Mouse (Mus musculus): ENCODE results near the gene Ubqlnl. TPM values are rescaled to one million over a fixed set of nuclear protein-coding genes. Genes with fewer than 3 reads are reported as not detected.

Gene Ubqlnl
- not detected in 2 replicates for polyA plus RNA-seq (2012; rRNA removed)

DNA sequence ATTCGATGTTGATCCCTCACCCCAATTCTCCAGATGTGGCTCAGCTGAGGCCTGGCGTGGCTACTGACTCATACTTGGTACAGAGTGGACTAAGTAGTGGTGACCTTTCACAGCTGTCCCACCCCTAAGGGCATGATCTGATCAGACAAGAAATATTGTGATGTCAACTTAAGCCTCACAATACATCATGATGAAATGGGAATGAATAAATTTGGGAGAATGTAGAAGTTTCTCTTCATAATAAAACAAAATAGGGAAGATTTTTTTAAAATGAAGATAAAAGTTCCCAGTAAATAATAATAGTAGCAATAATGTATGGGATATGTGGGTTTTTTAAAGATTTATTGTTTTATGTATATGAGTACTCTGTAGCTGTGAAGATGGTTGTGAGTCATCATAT, at the start of gene Ubqlnl:
Gene Ubqlnl, minus strand, starts transcription at position 101 of the 400 bp plus-strand sequence.

DNA sequence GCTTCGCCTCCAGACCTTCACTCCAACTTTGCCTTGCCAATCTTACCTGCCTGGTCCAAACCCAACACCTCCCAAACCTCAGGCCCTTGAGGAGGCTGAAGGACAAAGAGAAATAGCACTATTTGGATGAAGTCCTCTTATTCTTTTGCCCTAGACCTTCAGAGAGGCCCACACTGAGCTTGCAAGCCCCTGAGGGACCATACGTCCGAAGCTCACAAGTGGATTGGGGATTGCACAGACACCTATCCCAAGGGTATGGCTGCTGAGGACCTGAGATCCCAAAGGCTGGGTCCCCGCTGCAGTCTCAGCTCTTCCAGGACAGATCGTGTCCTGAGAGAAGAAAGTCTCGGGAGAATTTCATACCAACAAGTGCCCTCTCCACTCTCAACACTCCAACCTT, 45.5 kb upstream of the Ubqlnl start, which contains the start of gene Olfr649:
Gene Olfr649, minus strand, starts transcription at position 101 of the 400 bp plus-strand sequence.

GRCm38 (mm10) chr7:104183292-104183691, 32.9 kb upstream of the Ubqlnl start, which contains the start of gene Olfr648:
Gene Olfr648, minus strand, starts transcription at chr7:104183392.

GRCm38 (mm10) chr7:104143179-104143578, 7.2 kb downstream of the Ubqlnl start, which contains the start of gene Ubqln3:
Gene Ubqln3, minus strand, starts transcription at chr7:104143279.

GRCm38 (mm10) chr7:104137305-104137704, 13.1 kb downstream of the Ubqlnl start, which contains the start of gene Olfr643:
Gene Olfr643, minus strand, starts transcription at chr7:104137405.

GRCm38 (mm10) chr7:104129726-104130125, 20.6 kb downstream of the Ubqlnl start, which contains the start of gene Ubqln5:
Gene Ubqln5, minus strand, starts transcription at chr7:104129826.

DNA sequence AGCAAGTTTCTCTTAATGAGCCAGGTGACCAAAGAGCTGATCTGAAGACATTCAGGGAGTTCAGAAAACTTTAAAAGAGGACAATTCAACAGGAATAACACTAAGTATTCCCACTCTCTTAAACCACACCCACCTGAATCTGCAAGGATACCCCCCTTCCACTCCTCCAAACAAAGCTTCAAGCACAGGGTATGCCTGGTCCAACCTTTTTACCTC, 45.7 kb downstream of the Ubqlnl start, which contains the start of gene Olfr646:
Gene Olfr646, plus strand, starts transcription at position 117 of the 216 bp plus-strand sequence.

Other genes with a start within 250 kb of the Ubqlnl start
- not detected in 2 replicates for gene Olfr65, start 247.1 kb downstream of the Ubqlnl start, polyA plus RNA-seq (2012; rRNA removed)
- gene Olfr631, start 221.7 kb downstream of the Ubqlnl start, polyA plus RNA-seq (2012; rRNA removed): 0.23 and 0.30 TPM in 2 replicates
- gene Olfr632, start 216.2 kb downstream of the Ubqlnl start, polyA plus RNA-seq (2012; rRNA removed): 0.49 and 0.53 TPM in 2 replicates
- 0.01 TPM in 1 of 2 replicates, not detected in the other for gene Olfr633, start 206.1 kb downstream of the Ubqlnl start, polyA plus RNA-seq (2012; rRNA removed)
- 0.01 TPM in 1 of 2 replicates, not detected in the other for gene Olfr635, start 179.4 kb downstream of the Ubqlnl start, polyA plus RNA-seq (2012; rRNA removed)
- gene Olfr638, start 151.8 kb downstream of the Ubqlnl start, polyA plus RNA-seq (2012; rRNA removed): 0.04 TPM in 1 of 2 replicates, not detected in the other
- gene Olfr639, start 133.3 kb downstream of the Ubqlnl start, polyA plus RNA-seq (2012; rRNA removed): not detected in 2 replicates
- not detected in 2 replicates for gene Olfr640, start 125.0 kb downstream of the Ubqlnl start, polyA plus RNA-seq (2012; rRNA removed)
- not detected in 2 replicates for gene Olfr641, start 115.1 kb downstream of the Ubqlnl start, polyA plus RNA-seq (2012; rRNA removed)
- not detected in 2 replicates for gene Olfr642, start 97.9 kb downstream of the Ubqlnl start, polyA plus RNA-seq (2012; rRNA removed)
- gene 4930516K23Rik, start 89.1 kb downstream of the Ubqlnl start, polyA plus RNA-seq (2012; rRNA removed): not detected in 2 replicates
- gene Olfr644, start 78.7 kb downstream of the Ubqlnl start, polyA plus RNA-seq (2012; rRNA removed): not detected in 2 replicates
- not detected in 2 replicates for gene Olfr645, start 65.1 kb downstream of the Ubqlnl start, polyA plus RNA-seq (2012; rRNA removed)
- not detected in 2 replicates for gene Olfr646, start 45.7 kb downstream of the Ubqlnl start, polyA plus RNA-seq (2012; rRNA removed)
- not detected in 2 replicates for gene Ubqln5, start 20.7 kb downstream of the Ubqlnl start, polyA plus RNA-seq (2012; rRNA removed)
- gene Olfr643, start 13.2 kb downstream of the Ubqlnl start, polyA plus RNA-seq (2012; rRNA removed): not detected in 2 replicates
- not detected in 2 replicates for gene Ubqln3, start 7.3 kb downstream of the Ubqlnl start, polyA plus RNA-seq (2012; rRNA removed)
- gene Olfm5, start 14.3 kb upstream of the Ubqlnl start, polyA plus RNA-seq (2012; rRNA removed): not detected in 2 replicates
- 0.01 and 0.03 TPM in 2 replicates for gene Olfr648, start 32.8 kb upstream of the Ubqlnl start, polyA plus RNA-seq (2012; rRNA removed)
- gene Olfr649, start 45.4 kb upstream of the Ubqlnl start, polyA plus RNA-seq (2012; rRNA removed): not detected in 2 replicates
- gene Trim6, start 68.2 kb upstream of the Ubqlnl start, polyA plus RNA-seq (2012; rRNA removed): 0.81 and 0.87 TPM in 2 replicates
- 7.1 and 9.7 TPM in 2 replicates for gene Trim34a, start 93.9 kb upstream of the Ubqlnl start, polyA plus RNA-seq (2012; rRNA removed)
- 1.1 TPM in 2 replicates for gene Trim5, start 137.5 kb upstream of the Ubqlnl start, polyA plus RNA-seq (2012; rRNA removed)
- gene Trim12a, start 164.9 kb upstream of the Ubqlnl start, polyA plus RNA-seq (2012; rRNA removed): 8.1 and 9.8 TPM in 2 replicates
- gene Trim34b, start 178.9 kb upstream of the Ubqlnl start, polyA plus RNA-seq (2012; rRNA removed): 0.06 and 0.09 TPM in 2 replicates
- 4.3 and 5.4 TPM in 2 replicates for gene Trim12c, start 202.8 kb upstream of the Ubqlnl start, polyA plus RNA-seq (2012; rRNA removed)
- gene Trim30b, start 219.3 kb upstream of the Ubqlnl start, polyA plus RNA-seq (2012; rRNA removed): 2.0 and 2.1 TPM in 2 replicates